Mouse (Mus musculus) cerebellum, adult 9-11 months (tissue): ENCODE data around the gene Vkorc1.
A peak's percentile ranks its signal among the peaks of the same experiment; 100 is the strongest.

ENCODE experiments used
- DNase-seq: peaks from one replicate; pipeline ENCODE4 v3.0.0; 2022

Gene Vkorc1

GRCm38 (mm10) chr7:127875627-127876001 lies 19.8 kb downstream of the Vkorc1 start:
- DNase-seq = peak; percentile 97

GRCm38 (mm10) chr7:127874812-127875626 lies 20.4 kb downstream of the Vkorc1 start:
- DNase-seq = no peak

- no peak for DNase-seq
Observed at GRCm38 (mm10) chr7:127870136-127870821, 25.1 kb downstream of the Vkorc1 start.

- no peak for DNase-seq
Observed at GRCm38 (mm10) chr7:127869149-127869810, 26.1 kb downstream of the Vkorc1 start.

- no peak for DNase-seq
Observed at GRCm38 (mm10) chr7:127867641-127868040, 27.8 kb downstream of the Vkorc1 start.

- DNase-seq = no peak
Observed at GRCm38 (mm10) chr7:127866434-127866833, 29.0 kb downstream of the Vkorc1 start.

- no peak for DNase-seq
Observed at GRCm38 (mm10) chr7:127858258-127858657, 37.2 kb downstream of the Vkorc1 start.

GRCm38 (mm10) chr7:127850906-127851305 lies 44.5 kb downstream of the Vkorc1 start:
- no peak for DNase-seq

GRCm38 (mm10) chr7:127849973-127850875 lies 45.2 kb downstream of the Vkorc1 start:
- DNase-seq = no peak
